In the genomic region with DNA sequence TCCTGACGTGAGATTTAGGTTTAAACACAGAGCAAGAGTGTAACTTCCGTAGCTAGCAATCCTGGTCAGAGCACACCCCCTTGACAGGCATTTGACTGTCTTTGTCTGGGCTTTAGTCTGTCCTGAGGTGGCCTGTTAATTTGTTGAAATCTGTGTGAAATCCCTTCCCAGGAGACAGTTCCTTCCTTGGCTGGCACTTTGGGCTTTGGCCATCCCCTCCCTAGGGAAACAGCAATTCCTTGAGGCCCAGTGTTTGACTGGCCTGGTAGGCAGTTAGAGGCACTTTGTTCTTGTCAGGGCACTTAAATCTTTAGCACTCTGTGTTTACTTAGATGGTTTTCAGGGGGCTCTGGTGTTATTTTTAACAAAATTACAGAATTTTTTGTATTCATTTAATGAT, we compare ENCODE assay signal across 16 mouse cellular contexts.
"Had no signal": no experiment of that assay in that cellular context is flagged by ENCODE, and none has a peak within 500 bp of the region (broad histone marks: within the 10 kb centered on the region; RNA-seq: fewer than 3 reads in every experiment).

No protein-coding gene starts in this region.

- H3K9ac ChIP-seq: limb, embryonic 13.5 days; liver, embryonic 15.5 days; lung, embryonic 14.5 days; neural tube, embryonic 12.5 days; stomach, embryonic 15.5 days had no signal

- H3K4me3 ChIP-seq: limb, embryonic 13.5 days; liver, embryonic 15.5 days; megakaryocyte, embryonic 14.5 days; neural tube, embryonic 12.5 days; stomach, embryonic 15.5 days had no signal

- H3K27ac ChIP-seq: kidney, postnatal 0 days; limb, embryonic 13.5 days; liver, embryonic 15.5 days; macrophage; neural tube, embryonic 12.5 days; stomach, embryonic 15.5 days had no signal

- H3K4me2 ChIP-seq: limb, embryonic 13.5 days; liver, embryonic 11.5 days; liver, embryonic 15.5 days; lung, embryonic 14.5 days; midbrain, embryonic 11.5 days; neural tube, embryonic 12.5 days; stomach, embryonic 15.5 days had no signal

- H3K27me3 ChIP-seq: limb, embryonic 13.5 days; liver, embryonic 15.5 days; megakaryocyte, embryonic 14.5 days; neural tube, embryonic 12.5 days; stomach, embryonic 15.5 days had no signal

- H3K4me1 ChIP-seq: stomach, embryonic 15.5 days had no signal

- DNase-seq: kidney, adult 9 months; kidney, postnatal 36 days; lung, embryonic 14.5 days; lung, postnatal 14 days; right cerebral cortex, postnatal 14 days; thymus, adult 2 months; thymus, postnatal 25 days had no signal

- H3K9me3 ChIP-seq: liver, embryonic 15.5 days; megakaryocyte, embryonic 14.5 days; neural tube, embryonic 12.5 days; stomach, embryonic 15.5 days had no signal
